8 mouse cellular contexts compared by ENCODE assay signal in the genomic region with DNA sequence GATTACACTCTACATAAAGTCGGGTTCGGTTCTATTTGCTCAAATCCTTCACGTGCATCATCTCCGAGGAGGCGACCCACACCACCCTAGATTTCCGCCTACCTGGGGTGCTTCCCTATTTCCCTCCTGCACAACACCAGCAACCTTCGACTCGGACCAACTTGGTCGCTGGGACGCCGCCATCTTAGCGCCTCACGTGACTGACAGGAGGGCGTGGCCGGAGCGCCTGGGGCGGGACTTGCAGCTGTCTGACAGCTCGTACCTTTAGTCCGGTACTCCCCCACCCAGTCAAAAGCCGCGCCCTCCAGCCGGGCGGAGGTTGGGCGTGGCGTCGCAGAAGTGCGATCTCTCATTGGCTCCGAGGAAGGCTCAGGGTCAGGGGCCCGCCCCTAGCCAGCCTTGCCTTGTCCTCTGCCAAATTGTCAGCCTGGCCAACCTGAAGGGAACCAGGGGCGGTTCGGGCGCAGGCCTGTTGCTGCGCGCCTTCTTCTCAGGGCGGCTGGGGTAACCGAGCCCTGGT. TPM values are rescaled to one million over a fixed set of nuclear protein-coding genes. Genes with fewer than 3 reads are reported as not detected.
DNase-seq lines count a peak whose midpoint lies in the region; ATAC-seq lines count a peak whose summit lies in the region.

A gene (minus strand): TSS at position 209 of the 520 bp plus-strand sequence.

- DNase-seq in Muller cell, postnatal 12 days (ENCODE audit: inconsistent ontology term), result peak; percentile 100
- peak; percentile 100 for DNase-seq in cerebellum, adult 9-11 months
- peak; percentile 98 to 99 for DNase-seq in frontal cortex, adult 2 months (ENCODE audit: extremely low spot score in 1 of 2, low spot score in 1 of 2)
- peak; percentile 99 for DNase-seq in hindbrain, embryonic 11.5 days (ENCODE audit: low spot score)
- peak; percentile 97 to 98 for DNase-seq in layer of hippocampus, postnatal 10 days (ENCODE audit: low spot score in 2 of 2)
- DNase-seq in lung, postnatal 10 days, result peak; percentile 100
- DNase-seq in ovary, postnatal 36 days (ENCODE audit: low spot score), result peak; percentile 99
- DNase-seq in thymus, postnatal 25 days, result peak; percentile 99

- peak within 1 kb of the TSS; percentile 50 for H3K4me3 ChIP-seq in hindbrain, embryonic 11.5 days (ENCODE audit: low read depth, low read length)

- peak; percentile 100 for ATAC-seq in hindbrain, embryonic 11.5 days (ENCODE audit: low FRiP score)

- H3K27ac ChIP-seq in hindbrain, embryonic 11.5 days (ENCODE audit: low read depth, low read length), result no peak within 1 kb of the TSS

- no peaks in the 10 kb centered on the region for H3K4me1 ChIP-seq in hindbrain, embryonic 11.5 days (replicated peaks; ENCODE audit: control insufficient read depth, insufficient read depth, low read length)

- H3K36me3 ChIP-seq in hindbrain, embryonic 11.5 days (ENCODE audit: control insufficient read depth, insufficient read depth, low read length), result no peaks in the 10 kb centered on the region

- no peaks in the 10 kb centered on the region for H3K27me3 ChIP-seq in hindbrain, embryonic 11.5 days (ENCODE audit: control insufficient read depth, insufficient read depth, low read length)

- H3K9me3 ChIP-seq in hindbrain, embryonic 11.5 days (ENCODE audit: control insufficient read depth, low read length), result no peaks in the 10 kb centered on the region

- H3K4me2 ChIP-seq in hindbrain, embryonic 11.5 days (replicated peaks; ENCODE audit: low read depth, low read length), result peak within 1 kb of the TSS; percentile 52

- peak within 1 kb of the TSS; percentile 71 for H3K9ac ChIP-seq in hindbrain, embryonic 11.5 days (ENCODE audit: low read depth, low read length)

- WGBS in hindbrain, embryonic 11.5 days, result under 1% methylated on average over 36 of the region's 36 CpGs

RNA-seq across cellular contexts. Expression of the gene that starts here (rescaled TPM):
- 22.5 and 24.5 TPM in 2 replicates for polyA plus RNA-seq in frontal cortex, adult 2 months (2012; rRNA removed)
- polyA plus RNA-seq in hindbrain, embryonic 11.5 days (2014; fragmentation: Nextera tagmentation; extraction: Ambion mirVana), result 42.7 and 42.9 TPM in 2 replicates
- 10 to 100 TPM; 19.4 TPM for total RNA-seq in layer of hippocampus, postnatal 10 days (2021)
